Mouse (Mus musculus) embryonic facial prominence, embryonic 15.5 days (tissue): ENCODE results near the gene Ugt1a9. TPM values are rescaled to one million over a fixed set of nuclear protein-coding genes. Genes with fewer than 3 reads are reported as not detected.

Experiments
- ATAC-seq: fragments of 200-750 bp; cut with Nextera tagmentation; 2 replicates; pipeline ENCODE4 v1.8.0; 2017; ENCODE audit warnings: low read depth, moderate TSS enrichment; ENCODE audit not compliant: insufficient number of reproducible peaks, low FRiP score, low TSS enrichment
- H3K27ac ChIP-seq: fragments of 300-500 bp; sonication (generic); replicated peaks from 2 replicates; pipeline ENCODE4 v1.5.1; 2015; ENCODE audit warnings: mild to moderate bottlenecking, inconsistent platforms
- H3K27me3 ChIP-seq: fragments of 300-500 bp; sonication (generic); 2 replicates; pipeline ENCODE4 v1.6.1; 2015; ENCODE audit warnings: inconsistent platforms
- H3K36me3 ChIP-seq: fragments of 300-500 bp; sonication (generic); 2 replicates; pipeline ENCODE4 v1.6.1; 2015; ENCODE audit warnings: mild to moderate bottlenecking, inconsistent platforms
- H3K4me1 ChIP-seq: fragments of 300-500 bp; sonication (generic); 2 replicates; pipeline ENCODE4 v1.6.1; 2015; ENCODE audit warnings: inconsistent platforms
- H3K4me2 ChIP-seq: fragments of 300-500 bp; sonication (generic); replicated peaks from 2 replicates; pipeline ENCODE4 v1.6.1; 2015; ENCODE audit warnings: mild to moderate bottlenecking, inconsistent platforms
- H3K4me3 ChIP-seq: fragments of 300-500 bp; sonication (generic); replicated peaks from 2 replicates; pipeline ENCODE4 v1.5.1; 2015; ENCODE audit warnings: mild to moderate bottlenecking, inconsistent platforms
- H3K9ac ChIP-seq: fragments of 300-500 bp; sonication (generic); 2 replicates; pipeline ENCODE4 v1.6.1; 2015; ENCODE audit warnings: inconsistent platforms
- H3K9me3 ChIP-seq: fragments of 300-500 bp; sonication (generic); replicated peaks from 2 replicates; pipeline ENCODE4 v1.6.1; 2016; ENCODE audit warnings: inconsistent platforms
- WGBS: fragments of 180-500 bp; shearing (Covaris S2); methylation state at CpG from one replicate; pipeline ENCODE4 v1.1.7; 2015; 5-methylcytosine and 5-hydroxymethylcytosine counted together
- polyA plus RNA-seq: library from polyadenylated mRNA; unstranded; fragments of >200 nt; fragmentation: Nextera tagmentation; extraction: Ambion mirVana; gene quantifications from 2 replicates; pipeline ENCODE4 v1.2.1, GENCODE M21; 2015

The Ugt1a9 gene
- polyA plus RNA-seq, 1 experiment from 2014 or later, result not detected

DNA sequence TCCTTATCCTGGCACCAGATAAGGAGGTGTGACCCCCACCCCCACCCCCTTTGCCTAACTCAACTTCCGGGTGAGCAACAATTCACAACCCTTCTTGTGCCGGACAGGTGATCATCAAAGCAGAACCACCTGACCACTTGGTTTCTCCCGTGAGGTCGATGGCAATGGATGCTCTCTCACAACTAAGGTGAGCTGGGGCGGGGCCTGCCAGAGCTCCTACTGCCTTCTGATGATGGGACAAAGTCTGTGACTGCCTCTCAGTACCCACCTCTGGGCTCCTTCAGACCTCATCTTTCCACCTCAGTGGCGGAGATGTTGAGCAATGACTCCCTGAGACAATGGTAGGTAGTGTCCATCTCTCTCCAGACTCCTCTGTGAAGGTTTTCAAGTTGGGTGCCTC, 175.3 kb downstream of the Ugt1a9 start:
- Histone ChIP-seq H3K4me2 (no peak overlapping the region), H3K27ac (no peak overlapping the region), H3K4me1 (no peaks in the 10 kb centered on the region), H3K36me3 (no peaks in the 10 kb centered on the region), H3K4me3 (no peak overlapping the region), H3K9me3 (peaks cover 77% of the 10 kb centered on the region), H3K9ac (no peak overlapping the region), H3K27me3 (no peaks in the 10 kb centered on the region)
- 79% methylated on average over 6 of the region's 6 CpGs for WGBS
- ATAC-seq, result no peak

DNA sequence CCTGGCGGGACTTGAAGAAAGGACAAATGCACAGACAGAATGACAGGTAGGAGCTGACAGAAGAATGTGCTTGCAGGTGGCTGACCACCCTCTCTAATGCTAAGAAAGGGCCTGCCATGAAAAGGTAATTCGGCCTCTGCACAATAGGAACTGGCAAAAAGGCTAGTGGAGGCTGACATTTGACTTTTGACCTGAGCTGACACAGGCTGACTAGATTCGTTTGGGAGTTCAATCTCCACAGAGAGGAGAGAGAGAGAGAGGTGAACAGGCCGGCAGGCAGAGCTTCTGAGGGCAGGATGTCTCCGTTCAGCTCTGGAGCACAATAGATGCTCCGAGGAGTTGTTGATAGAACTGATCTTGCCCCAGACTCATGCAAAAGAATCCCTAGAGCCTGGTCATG, 175.8 kb downstream of the Ugt1a9 start:
- H3K4me2 ChIP-seq, result no peak overlapping the region
- no peaks in the 10 kb centered on the region for H3K36me3 ChIP-seq
- H3K4me3 ChIP-seq, result no peak overlapping the region
- WGBS, result 41% methylated on average over 6 of the region's 6 CpGs
- H3K9me3 ChIP-seq, result peaks cover 72% of the 10 kb centered on the region
- no peak for ATAC-seq
- H3K4me1 ChIP-seq, result no peaks in the 10 kb centered on the region
- H3K27ac ChIP-seq, result no peak overlapping the region
- H3K27me3 ChIP-seq, result no peaks in the 10 kb centered on the region
- H3K9ac ChIP-seq, result no peak overlapping the region

GRCm38 (mm10) chr1:88247660-88248059, 177.1 kb downstream of the Ugt1a9 start:
- Histone ChIP-seq H3K9me3 (peaks cover 74% of the 10 kb centered on the region), H3K4me1 (no peaks in the 10 kb centered on the region), H3K27ac (no peak overlapping the region), H3K4me3 (no peak overlapping the region), H3K36me3 (no peaks in the 10 kb centered on the region), H3K4me2 (no peak overlapping the region), H3K27me3 (no peaks in the 10 kb centered on the region), H3K9ac (no peak overlapping the region)
- no peak for ATAC-seq
- 46% methylated on average over 2 of the region's 2 CpGs for WGBS

DNA sequence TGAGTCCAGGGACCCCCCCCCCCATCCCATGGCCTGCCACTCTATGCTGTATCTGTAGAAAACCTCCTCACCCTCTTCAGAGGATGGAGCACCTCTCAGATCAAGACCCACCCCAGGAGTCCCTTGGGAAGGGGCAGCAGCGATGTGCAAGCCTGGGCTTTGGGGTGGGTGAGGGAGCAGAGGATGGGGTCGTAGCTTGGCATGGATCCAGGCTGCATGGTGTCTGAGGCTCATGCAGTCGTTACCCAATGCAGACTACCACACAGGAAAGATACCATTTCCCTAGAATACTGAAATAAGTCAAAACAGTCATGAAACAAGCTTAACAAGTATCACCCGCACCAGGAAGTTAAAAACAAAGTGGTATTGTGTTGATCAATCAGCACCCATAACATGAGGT, 178.1 kb downstream of the Ugt1a9 start:
- Histone ChIP-seq H3K36me3 (no peaks in the 10 kb centered on the region), H3K4me1 (no peaks in the 10 kb centered on the region), H3K4me3 (no peak overlapping the region), H3K4me2 (no peak overlapping the region), H3K9ac (no peak overlapping the region), H3K27ac (no peak overlapping the region), H3K9me3 (peaks cover 73% of the 10 kb centered on the region), H3K27me3 (no peaks in the 10 kb centered on the region)
- WGBS, result 64% methylated on average over 4 of the region's 4 CpGs
- 0 out of 2 replicates have a peak, but pooled peaks have one; percentile 2 for ATAC-seq

- H3K9me3 ChIP-seq, result peaks cover 71% of the 10 kb centered on the region
- WGBS, result 77% methylated on average over 7 of the region's 7 CpGs
Observed at GRCm38 (mm10) chr1:88249596-88249995, 179.0 kb downstream of the Ugt1a9 start.

DNA sequence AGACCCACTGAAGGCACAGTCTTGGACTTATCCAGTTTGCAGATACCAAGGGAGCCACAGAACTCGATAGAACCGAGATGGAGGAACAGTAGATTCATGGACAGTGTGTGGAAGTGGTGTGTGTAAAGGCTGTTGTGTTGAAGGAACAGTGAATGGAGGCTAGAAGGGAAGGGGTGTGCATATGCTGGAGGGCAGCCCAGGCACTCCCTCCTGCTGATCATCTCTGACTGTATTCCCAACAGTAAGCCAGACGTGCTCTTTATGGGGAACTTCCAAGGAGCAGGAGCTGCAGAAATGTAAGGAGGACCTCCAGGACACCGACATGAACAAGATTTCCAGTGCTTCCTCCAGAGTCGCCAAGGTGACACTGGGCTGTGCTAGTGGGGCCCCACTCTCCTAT, 179.4 kb downstream of the Ugt1a9 start:
- WGBS, result 83% methylated on average over 5 of the region's 5 CpGs
- ATAC-seq, result no peak

More at GRCm38 (mm10) chr1:88249596-88249995, 179.0 kb downstream of the Ugt1a9 start:
- no peak overlapping the region for H3K4me3 ChIP-seq
- H3K4me1 ChIP-seq, result no peaks in the 10 kb centered on the region
- no peaks in the 10 kb centered on the region for H3K27me3 ChIP-seq
- ATAC-seq, result no peak
- no peak overlapping the region for H3K9ac ChIP-seq
- no peak overlapping the region for H3K4me2 ChIP-seq
- no peaks in the 10 kb centered on the region for H3K36me3 ChIP-seq
- H3K27ac ChIP-seq, result no peak overlapping the region

DNA sequence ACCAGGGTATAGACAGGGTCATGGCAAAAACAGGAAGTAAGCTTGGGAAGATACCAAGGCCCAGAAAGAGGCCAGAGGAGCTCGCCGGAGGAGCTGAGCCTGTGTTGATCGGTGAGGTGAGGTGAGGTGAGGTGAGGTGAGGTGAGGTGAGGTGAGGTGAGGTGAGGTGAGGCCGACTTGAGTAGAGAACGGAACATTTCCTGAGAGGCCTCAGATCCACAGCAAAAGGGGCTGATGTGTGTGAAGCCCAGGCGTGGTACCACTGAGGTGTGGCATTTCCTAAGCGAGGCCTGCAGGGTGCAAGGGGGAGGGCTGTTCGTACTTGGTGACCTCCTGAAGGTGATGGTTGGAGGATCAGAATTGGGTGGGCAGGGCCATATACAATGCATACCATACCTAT, 182.5 kb downstream of the Ugt1a9 start:
- Histone ChIP-seq H3K9ac (no peak overlapping the region), H3K9me3 (peaks cover 47% of the 10 kb centered on the region), H3K4me2 (no peak overlapping the region), H3K4me3 (no peak overlapping the region), H3K27me3 (no peaks in the 10 kb centered on the region), H3K4me1 (no peaks in the 10 kb centered on the region), H3K27ac (no peak overlapping the region), H3K36me3 (no peaks in the 10 kb centered on the region)
- WGBS, result 69% methylated on average over 8 of the region's 8 CpGs
- no peak for ATAC-seq

More for the DNA sequence above, 179.4 kb downstream of the Ugt1a9 start:
- no peak overlapping the region for H3K27ac ChIP-seq
- no peak overlapping the region for H3K4me2 ChIP-seq
- H3K4me1 ChIP-seq, result no peaks in the 10 kb centered on the region
- H3K36me3 ChIP-seq, result no peaks in the 10 kb centered on the region
- no peak overlapping the region for H3K9ac ChIP-seq
- no peak overlapping the region for H3K4me3 ChIP-seq
- peaks cover 70% of the 10 kb centered on the region for H3K9me3 ChIP-seq
- H3K27me3 ChIP-seq, result no peaks in the 10 kb centered on the region

DNA sequence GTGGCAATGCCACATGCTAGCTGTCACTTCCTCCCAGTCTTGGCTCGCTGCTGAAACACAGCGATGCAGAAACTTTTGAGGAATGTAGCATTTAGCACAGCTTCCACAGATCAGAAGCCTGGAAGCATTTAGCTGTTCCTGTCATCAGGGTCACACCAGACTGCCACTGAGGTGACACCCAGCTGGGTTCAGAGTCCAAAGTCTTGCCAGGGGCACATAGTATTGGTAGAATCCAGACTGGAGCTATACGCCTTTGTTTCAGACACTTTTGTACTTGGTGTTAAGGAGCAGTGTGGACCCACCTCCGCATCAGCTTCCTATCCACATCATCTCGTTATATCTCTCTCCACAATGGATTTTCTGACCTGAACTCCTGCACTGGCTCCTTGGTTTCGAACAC, 182.9 kb downstream of the Ugt1a9 start:
- no peak overlapping the region for H3K4me3 ChIP-seq
- H3K27me3 ChIP-seq, result no peaks in the 10 kb centered on the region
- no peak overlapping the region for H3K9ac ChIP-seq
- ATAC-seq, result no peak
- WGBS, result 68% methylated on average over 6 of the region's 6 CpGs
- no peaks in the 10 kb centered on the region for H3K36me3 ChIP-seq
- no peak overlapping the region for H3K27ac ChIP-seq
- H3K9me3 ChIP-seq, result peaks cover 44% of the 10 kb centered on the region
- H3K4me2 ChIP-seq, result no peak overlapping the region
- H3K4me1 ChIP-seq, result no peaks in the 10 kb centered on the region

- H3K4me2 ChIP-seq, result no peak overlapping the region
- peaks cover 6% of the 10 kb centered on the region for H3K36me3 ChIP-seq
- peak; percentile 6 for ATAC-seq
- 83% methylated on average over 12 of the region's 12 CpGs for WGBS
- H3K27me3 ChIP-seq, result no peaks in the 10 kb centered on the region
- H3K4me1 ChIP-seq, result 0 out of 2 replicates have a peak, but pooled peaks cover 5% of the 10 kb centered on the region
- no peak overlapping the region for H3K27ac ChIP-seq
- no peak overlapping the region for H3K9ac ChIP-seq
- no peak overlapping the region for H3K4me3 ChIP-seq
- H3K9me3 ChIP-seq, result peaks cover 31% of the 10 kb centered on the region
Observed at GRCm38 (mm10) chr1:88254793-88255465, 184.3 kb downstream of the Ugt1a9 start.

DNA sequence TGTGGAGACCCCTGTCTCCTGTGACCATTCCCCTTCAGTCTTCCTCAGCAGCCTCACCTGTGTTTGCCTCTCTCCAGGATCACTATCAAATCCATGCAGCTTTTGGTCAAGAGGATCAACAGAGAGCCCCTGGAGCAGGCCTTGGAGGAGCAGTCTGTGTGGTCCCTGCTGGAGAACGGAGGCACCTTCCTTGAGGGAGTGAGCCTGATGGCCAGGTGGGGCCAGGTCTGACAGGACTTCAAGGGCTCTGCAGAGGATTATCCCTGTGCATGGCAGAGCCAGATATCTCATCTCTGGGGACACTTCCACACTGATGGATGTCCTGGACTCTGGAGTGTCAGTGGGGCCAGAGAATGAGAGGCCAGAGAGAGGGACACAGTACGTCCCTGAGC, 184.9 kb downstream of the Ugt1a9 start:
- ATAC-seq, result no peak
- peaks cover 11% of the 10 kb centered on the region for H3K36me3 ChIP-seq
- H3K9ac ChIP-seq, result no peak overlapping the region
- no peak overlapping the region for H3K27ac ChIP-seq
- no peak overlapping the region for H3K4me3 ChIP-seq
- H3K4me2 ChIP-seq, result no peak overlapping the region
- H3K4me1 ChIP-seq, result peaks cover 5% of the 10 kb centered on the region; the same call in 1 of the 2 replicates
- H3K9me3 ChIP-seq, result peaks cover 26% of the 10 kb centered on the region
- no peaks in the 10 kb centered on the region for H3K27me3 ChIP-seq
- 55% methylated on average over 2 of the region's 2 CpGs for WGBS

DNA sequence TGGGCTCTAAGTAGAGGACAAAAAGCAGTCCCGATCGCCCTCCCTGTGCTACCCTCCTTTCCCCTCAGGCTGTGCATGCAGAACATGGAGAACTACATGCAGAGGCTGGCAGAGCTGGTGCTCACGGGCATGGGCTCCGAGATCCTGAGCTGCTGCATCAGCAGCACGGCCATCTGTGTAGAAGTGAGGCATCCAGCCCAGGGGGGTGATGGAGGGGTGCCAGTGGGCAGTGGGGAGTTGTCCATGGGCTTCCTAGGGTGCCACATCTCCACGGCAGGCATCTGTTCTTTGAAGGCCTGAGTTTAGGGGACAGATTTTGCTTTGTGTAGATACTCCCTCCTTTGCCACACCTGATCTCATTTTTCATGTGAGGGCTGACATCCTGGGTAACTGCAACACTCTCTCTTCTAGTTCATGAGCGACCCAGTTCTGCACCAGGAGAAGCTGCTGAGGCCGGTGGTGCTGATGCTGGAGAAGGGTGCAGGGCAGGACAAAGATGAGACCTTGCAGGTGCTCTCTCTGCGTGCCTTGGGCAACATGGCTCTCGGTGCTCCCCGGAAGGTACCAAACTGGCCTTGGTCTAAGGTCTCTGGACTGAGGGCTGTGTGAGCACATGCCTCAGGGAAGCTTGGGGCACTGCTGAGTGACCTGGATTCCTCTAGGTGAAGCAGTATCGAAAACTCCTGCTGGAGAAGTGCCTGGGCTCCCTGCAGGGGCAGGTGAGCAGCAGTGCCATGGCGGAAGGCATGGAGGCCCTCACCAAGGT, 185.6 kb downstream of the Ugt1a9 start:
- WGBS, result 80% methylated on average over 13 of the region's 13 CpGs
- Histone ChIP-seq H3K27me3 (no peaks in the 10 kb centered on the region), H3K4me2 (no peak overlapping the region), H3K9ac (no peak overlapping the region), H3K36me3 (peaks cover 18% of the 10 kb centered on the region), H3K4me1 (peaks cover 5% of the 10 kb centered on the region; the same call in 1 of the 2 replicates), H3K27ac (no peak overlapping the region), H3K9me3 (peaks cover 21% of the 10 kb centered on the region; the same call in 1 of the 2 replicates), H3K4me3 (no peak overlapping the region)
- ATAC-seq, result no peak
